Mouse (Mus musculus) heart, postnatal 0 days (tissue): ENCODE results near the gene Nlrp2. TPM values are rescaled to one million over a fixed set of nuclear protein-coding genes. Genes with fewer than 3 reads are reported as not detected.

Experiments used
- ATAC-seq: fragments of 200-750 bp; cut with Nextera tagmentation; 2 replicates; pipeline ENCODE4 v1.8.0; 2017; ENCODE audit warnings: low read depth, moderate number of reproducible peaks, moderate library complexity; ENCODE audit not compliant: insufficient read depth
- DNase-seq: peaks from one replicate; pipeline ENCODE4 v3.0.0-alpha.2; 2016; ENCODE audit warnings: low spot score
- H3K27ac ChIP-seq: fragments of 300-500 bp; sonication (generic); 2 replicates; pipeline ENCODE4 v1.5.1; 2014; ENCODE audit warnings: low read depth, mild to moderate bottlenecking
- H3K27me3 ChIP-seq: fragments of 300-500 bp; sonication (generic); 2 replicates; pipeline ENCODE4 v1.6.1; 2014; ENCODE audit warnings: low read length, mixed read lengths; ENCODE audit not compliant: control insufficient read depth, insufficient read depth
- H3K36me3 ChIP-seq: fragments of 300-500 bp; sonication (generic); replicated peaks from 2 replicates; pipeline ENCODE4 v1.6.1; 2014; ENCODE audit warnings: low read length, mixed read lengths; ENCODE audit not compliant: control insufficient read depth, insufficient read depth
- H3K4me1 ChIP-seq: fragments of 300-500 bp; sonication (generic); 2 replicates; pipeline ENCODE4 v1.6.1; 2014; ENCODE audit warnings: antibody characterized with exemption; ENCODE audit not compliant: control insufficient read depth, insufficient read depth
- H3K4me2 ChIP-seq: fragments of 300-500 bp; sonication (generic); 2 replicates; pipeline ENCODE4 v1.6.1; 2014; ENCODE audit warnings: low read depth, mild to moderate bottlenecking, low read length, moderate library complexity
- H3K4me3 ChIP-seq: fragments of 300-500 bp; sonication (generic); 2 replicates; pipeline ENCODE4 v1.5.1; 2014; ENCODE audit warnings: low read depth, low read length
- H3K9ac ChIP-seq: fragments of 300-500 bp; sonication (generic); replicated peaks from 2 replicates; pipeline ENCODE4 v1.6.1; 2014; ENCODE audit warnings: low read depth, low read length, mixed read lengths
- H3K9me3 ChIP-seq: fragments of 300-500 bp; sonication (generic); replicated peaks from 2 replicates; pipeline ENCODE4 v1.6.1; 2016; ENCODE audit warnings: low read length; ENCODE audit not compliant: control insufficient read depth
- CTCF ChIP-seq: IDR thresholded peaks from 2 replicates; pipeline ENCODE4 v1.5.1; 2016; ENCODE audit warnings: antibody characterized with exemption, control low read depth, low read depth
- EP300 ChIP-seq: IDR thresholded peaks from 2 replicates; pipeline ENCODE4 v1.6.1; 2016; ENCODE audit warnings: antibody characterized with exemption, low read depth
- WGBS: fragments of 180-500 bp; shearing (Covaris S2); extraction: QIAGEN DNeasy Blood & Tissue Kit; methylation state at CpG from one replicate; pipeline ENCODE4 v1.1.7; 2014; 5-methylcytosine and 5-hydroxymethylcytosine counted together
- polyA plus RNA-seq: library from polyadenylated mRNA; unstranded; fragments of >200 nt; fragmentation: Nextera tagmentation; extraction: Ambion mirVana; gene quantifications from 2 replicates; pipeline ENCODE4 v1.2.1, GENCODE M21; 2015
- total RNA-seq: library from RNA; depleted of rRNA; stranded (reverse); fragments of >200 nt; gene quantifications from 2 replicates; pipeline ENCODE4 v1.2.3, GENCODE M21; 2014; ENCODE audit warnings: low replicate concordance; rRNA removed

Nlrp2 gene
- total and polyA plus RNA-seq, 2 experiments from 2014 or later, result not detected

GRCm38 (mm10) chr7:5263051-5263450 is 87.8 kb downstream of the Nlrp2 start:
- no peak for TF ChIP-seq EP300
- TF ChIP-seq CTCF, result no peak
- no peaks in the 10 kb centered on the region for H3K27me3 ChIP-seq
- H3K36me3 ChIP-seq, result no peaks in the 10 kb centered on the region
- no peak overlapping the region for H3K9ac ChIP-seq
- ATAC-seq (no peak), DNase-seq (no peak)
- H3K9me3 ChIP-seq, result 0 out of 2 replicates have a peak, but pooled peaks cover 3% of the 10 kb centered on the region
- H3K27ac ChIP-seq, result no peak overlapping the region
- 72% methylated on average over 3 of the region's 3 CpGs for WGBS
- H3K4me3 ChIP-seq, result no peak overlapping the region
- H3K4me1 ChIP-seq, result no peaks in the 10 kb centered on the region
- no peak overlapping the region for H3K4me2 ChIP-seq

Other genes with a start within 250 kb of the Nlrp2 start
- gene Rfpl4, start 234.1 kb downstream of the Nlrp2 start, total RNA-seq, result not detected in 2 replicates
- gene Rfpl4, start 234.1 kb downstream of the Nlrp2 start, polyA plus RNA-seq, result not detected in 2 replicates
- 0.35 and 1.1 TPM in 2 replicates for gene Rasl2-9, start 225.1 kb downstream of the Nlrp2 start, total RNA-seq
- gene Rasl2-9, start 225.1 kb downstream of the Nlrp2 start, polyA plus RNA-seq, result 4.4 and 6.5 TPM in 2 replicates
- not detected in 2 replicates for gene Vmn1r55, start 201.4 kb downstream of the Nlrp2 start, total RNA-seq
- gene Vmn1r55, start 201.4 kb downstream of the Nlrp2 start, polyA plus RNA-seq, result not detected in 2 replicates
- gene Vmn1r56, start 154.3 kb downstream of the Nlrp2 start, total RNA-seq, result not detected in 2 replicates
- not detected in 2 replicates for gene Vmn1r56, start 154.3 kb downstream of the Nlrp2 start, polyA plus RNA-seq
- gene Vmn1r57, start 132.5 kb downstream of the Nlrp2 start, total RNA-seq, result not detected in 2 replicates
- gene Vmn1r57, start 132.5 kb downstream of the Nlrp2 start, polyA plus RNA-seq, result not detected in 2 replicates
- gene Gm5065, start 498 bp downstream of the Nlrp2 start, total RNA-seq, result not detected in 2 replicates
- gene Gm5065, start 498 bp downstream of the Nlrp2 start, polyA plus RNA-seq, result not detected in 2 replicates
- not detected in 2 replicates for gene Vmn1r58, start 62.4 kb upstream of the Nlrp2 start, total RNA-seq
- gene Vmn1r58, start 62.4 kb upstream of the Nlrp2 start, polyA plus RNA-seq, result not detected in 2 replicates
- gene Vmn1r59, start 105.7 kb upstream of the Nlrp2 start, total RNA-seq, result not detected in 2 replicates
- gene Vmn1r59, start 105.7 kb upstream of the Nlrp2 start, polyA plus RNA-seq, result not detected in 2 replicates
- gene Vmn2r28, start 142.9 kb upstream of the Nlrp2 start, total RNA-seq, result not detected in 2 replicates
- gene Vmn2r28, start 142.9 kb upstream of the Nlrp2 start, polyA plus RNA-seq, result not detected in 2 replicates
- not detected in 2 replicates for gene Vmn1r60, start 196.3 kb upstream of the Nlrp2 start, total RNA-seq
- gene Vmn1r60, start 196.3 kb upstream of the Nlrp2 start, polyA plus RNA-seq, result not detected in 2 replicates